Mouse (Mus musculus) forebrain, embryonic 11.5 days (tissue): ENCODE measurements around the gene Zfp598. TPM values are rescaled to one million over a fixed set of nuclear protein-coding genes. Genes with fewer than 3 reads are reported as not detected.

ENCODE experiments used
- ATAC-seq: fragments of 200-750 bp; cut with Nextera tagmentation; replicated peaks from 2 replicates; pipeline ENCODE4 v1.8.0; 2017; ENCODE audit warnings: moderate TSS enrichment; ENCODE audit not compliant: low FRiP score
- DNase-seq: peaks from one replicate; pipeline ENCODE4 v3.0.0-alpha.2; 2017; ENCODE audit warnings: low spot score
- H3K27ac ChIP-seq: fragments of 300-500 bp; sonication (generic); 2 replicates; pipeline ENCODE4 v1.5.1; 2014; ENCODE audit warnings: low read depth, low read length
- H3K27me3 ChIP-seq: fragments of 300-500 bp; sonication (generic); 2 replicates; pipeline ENCODE4 v1.6.1; 2014; ENCODE audit warnings: mild to moderate bottlenecking, low read length, mixed read lengths; ENCODE audit not compliant: control insufficient read depth, insufficient read depth
- H3K36me3 ChIP-seq: fragments of 300-500 bp; sonication (generic); 2 replicates; pipeline ENCODE4 v1.6.1; 2014; ENCODE audit warnings: mild to moderate bottlenecking, low read length, moderate library complexity, mixed read lengths; ENCODE audit not compliant: control insufficient read depth, insufficient read depth
- H3K4me1 ChIP-seq: fragments of 300-500 bp; sonication (generic); replicated peaks from 2 replicates; pipeline ENCODE4 v1.6.1; 2014; ENCODE audit warnings: low read length, mixed read lengths; ENCODE audit not compliant: control insufficient read depth, insufficient read depth
- H3K4me2 ChIP-seq: fragments of 300-500 bp; sonication (generic); 2 replicates; pipeline ENCODE4 v1.6.1; 2014; ENCODE audit warnings: low read depth, mild to moderate bottlenecking, low read length, moderate library complexity, mixed read lengths; ENCODE audit not compliant: severe bottlenecking
- H3K4me3 ChIP-seq: fragments of 300-500 bp; sonication (generic); 2 replicates; pipeline ENCODE4 v1.5.1; 2014; ENCODE audit warnings: low read depth, low read length
- H3K9ac ChIP-seq: fragments of 300-500 bp; sonication (generic); 2 replicates; pipeline ENCODE4 v1.6.1; 2014; ENCODE audit warnings: low read length
- H3K9me3 ChIP-seq: fragments of 300-500 bp; sonication (generic); 2 replicates; pipeline ENCODE4 v1.6.1; 2016; ENCODE audit warnings: low read length, mixed read lengths; ENCODE audit not compliant: control insufficient read depth
- WGBS: fragments of 180-500 bp; shearing (Covaris S2); extraction: QIAGEN DNeasy Blood & Tissue Kit; methylation state at CpG from one replicate; pipeline ENCODE4 v1.1.7; 2014; 5-methylcytosine and 5-hydroxymethylcytosine counted together
- polyA plus RNA-seq: library from polyadenylated mRNA; unstranded; fragments of >200 nt; fragmentation: Nextera tagmentation; extraction: Ambion mirVana; gene quantifications from 2 replicates; pipeline ENCODE4 v1.2.1, GENCODE M21; 2014

Gene Zfp598
- polyA plus RNA-seq, 1 experiment from 2014 or later = 37.6 TPM

DNA sequence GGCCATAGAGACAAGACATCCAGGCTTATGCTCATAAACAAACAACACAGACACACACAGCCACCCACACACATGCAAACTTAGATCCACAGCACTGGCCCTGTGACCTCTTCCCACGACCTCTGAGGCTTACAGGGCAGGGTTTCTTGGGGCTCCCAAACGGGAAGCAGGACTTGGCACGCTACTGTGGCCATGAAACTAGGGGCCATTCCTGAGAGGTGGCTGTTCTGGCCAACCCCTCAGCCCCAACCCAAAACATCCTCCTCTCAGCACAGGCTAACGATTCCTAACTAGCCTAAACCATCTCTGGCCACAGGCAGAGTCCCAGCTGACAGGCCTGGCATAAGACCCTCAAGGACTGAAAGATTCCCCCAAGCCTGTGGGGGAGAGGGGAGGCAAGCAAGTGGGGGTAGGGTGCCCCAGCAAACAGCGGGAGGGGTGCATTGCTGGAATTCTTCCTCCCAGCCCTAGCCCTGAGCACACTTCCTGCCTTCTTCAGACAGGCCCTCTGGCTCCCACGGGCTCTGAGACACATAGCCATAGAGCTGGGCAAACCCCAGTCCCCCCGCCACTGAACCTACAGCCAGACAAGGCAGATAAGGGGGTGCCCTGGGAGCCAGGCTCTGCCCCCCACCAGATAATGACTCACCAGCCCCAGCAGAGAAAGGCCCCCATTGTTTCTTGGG lies 25.3 kb upstream of the Zfp598 start:
- Histone ChIP-seq H3K4me2 (no peak overlapping the region), H3K9ac (no peak overlapping the region; the same call in 1 of the 2 replicates)

GRCm38 (mm10) chr17:24644875-24645721 lies 24.4 kb upstream of the Zfp598 start:
- WGBS = 82% methylated on average over 9 of the region's 9 CpGs
- no peaks in the 10 kb centered on the region for H3K36me3 ChIP-seq
- no peak for DNase-seq
- H3K4me2 ChIP-seq = no peak overlapping the region
- ATAC-seq = no peak
- H3K4me3 ChIP-seq = no peak overlapping the region
- no peaks in the 10 kb centered on the region for H3K9me3 ChIP-seq
- peaks cover 8% of the 10 kb centered on the region for H3K4me1 ChIP-seq
- H3K27me3 ChIP-seq = no peaks in the 10 kb centered on the region; the same call in 1 of the 2 replicates
- H3K9ac ChIP-seq = no peak overlapping the region; the same call in 1 of the 2 replicates
- H3K27ac ChIP-seq = no peak overlapping the region

More for the DNA sequence above, 25.3 kb upstream of the Zfp598 start:
- DNase-seq (no peak), ATAC-seq (no peak)
- 58% methylated on average over 7 of the region's 7 CpGs for WGBS
- Histone ChIP-seq H3K9me3 (no peaks in the 10 kb centered on the region), H3K27ac (no peak overlapping the region), H3K27me3 (no peaks in the 10 kb centered on the region), H3K4me3 (no peak overlapping the region), H3K36me3 (no peaks in the 10 kb centered on the region), H3K4me1 (no peaks in the 10 kb centered on the region)

DNA sequence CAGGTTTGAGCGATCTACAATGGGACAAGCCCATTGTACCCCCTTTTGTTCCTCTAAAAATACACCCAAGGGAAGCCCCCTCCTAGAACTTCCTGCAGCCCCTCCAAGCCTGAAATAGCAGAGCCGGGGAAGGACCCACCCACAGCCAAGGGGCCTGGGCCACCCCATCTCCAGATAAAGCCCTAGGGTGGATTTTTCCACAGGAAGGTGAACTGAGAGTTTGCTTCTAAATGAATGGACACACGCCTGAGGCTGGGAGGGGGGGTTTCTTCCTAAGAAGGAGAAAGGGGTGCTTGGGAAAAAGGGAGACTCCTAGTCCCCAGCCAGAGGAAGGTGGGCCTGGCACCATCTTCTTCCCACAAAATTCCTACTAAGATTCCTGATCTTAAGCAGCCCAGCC lies 23.6 kb upstream of the Zfp598 start:
- H3K36me3 ChIP-seq = no peaks in the 10 kb centered on the region
- no peak overlapping the region for H3K9ac ChIP-seq
- H3K4me2 ChIP-seq = no peak overlapping the region
- no peak overlapping the region for H3K27ac ChIP-seq
- no peak overlapping the region for H3K4me3 ChIP-seq
- H3K4me1 ChIP-seq = peaks cover 8% of the 10 kb centered on the region
- WGBS = 86% methylated on average over 3 of the region's 3 CpGs
- H3K9me3 ChIP-seq = no peaks in the 10 kb centered on the region
- ATAC-seq (no peak), DNase-seq (no peak)
- H3K27me3 ChIP-seq = peaks cover 5% of the 10 kb centered on the region

DNA sequence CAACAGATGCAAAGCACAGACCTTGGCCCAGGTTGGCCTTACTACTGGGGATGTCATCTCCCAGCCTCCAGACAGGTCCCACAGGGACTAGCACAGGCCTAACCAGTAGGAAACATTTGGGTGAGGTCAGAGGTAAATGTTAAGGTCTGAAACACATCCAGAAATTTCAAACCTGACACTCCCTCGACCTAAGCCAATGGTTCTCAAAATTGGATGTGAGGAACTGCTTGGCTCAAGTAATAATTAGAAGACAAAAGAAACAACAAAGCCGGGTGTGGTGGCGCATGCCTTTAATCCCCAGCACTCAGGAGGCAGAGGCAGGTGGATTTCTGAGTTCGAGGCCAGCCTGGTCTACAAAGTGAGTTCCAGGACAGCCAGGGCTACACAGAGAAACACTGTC lies 23.1 kb upstream of the Zfp598 start:
- Histone ChIP-seq H3K36me3 (no peaks in the 10 kb centered on the region), H3K4me1 (peaks cover 8% of the 10 kb centered on the region), H3K27ac (no peak overlapping the region), H3K27me3 (peaks cover 8% of the 10 kb centered on the region), H3K4me2 (no peak overlapping the region), H3K9me3 (no peaks in the 10 kb centered on the region), H3K9ac (no peak overlapping the region), H3K4me3 (no peak overlapping the region)
- DNase-seq (no peak), ATAC-seq (no peak)
- WGBS = 85% methylated on average over 4 of the region's 4 CpGs

DNA sequence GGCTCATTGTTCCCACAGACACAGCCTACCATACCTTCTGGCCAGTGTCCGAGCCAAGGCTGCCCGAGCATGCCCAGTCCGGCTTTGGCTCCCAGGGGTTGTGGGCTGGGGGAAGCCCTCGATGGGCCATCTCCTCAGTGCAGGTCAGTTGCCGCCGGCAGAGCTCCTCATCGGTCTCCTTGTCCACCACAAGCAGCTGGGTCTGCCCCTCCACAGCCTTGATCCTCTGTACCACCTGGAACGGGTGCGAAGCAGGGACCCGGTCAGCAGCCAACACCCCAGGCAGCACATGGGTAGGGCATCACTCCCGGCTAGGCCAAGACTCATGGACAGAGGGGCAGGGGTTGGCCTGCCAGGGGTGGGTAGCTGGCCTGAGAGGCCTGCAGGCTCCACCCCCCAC lies 22.0 kb upstream of the Zfp598 start:
- H3K36me3 ChIP-seq = no peaks in the 10 kb centered on the region
- no peak overlapping the region for H3K4me3 ChIP-seq
- ATAC-seq (no peak), DNase-seq (no peak)
- H3K9me3 ChIP-seq = no peaks in the 10 kb centered on the region
- 86% methylated on average over 11 of the region's 11 CpGs for WGBS
- no peak overlapping the region for H3K9ac ChIP-seq
- H3K27me3 ChIP-seq = peaks cover 8% of the 10 kb centered on the region
- H3K4me2 ChIP-seq = no peak overlapping the region
- no peak overlapping the region for H3K27ac ChIP-seq
- peaks cover 8% of the 10 kb centered on the region for H3K4me1 ChIP-seq

GRCm38 (mm10) chr17:24648731-24649377 lies 20.6 kb upstream of the Zfp598 start:
- Histone ChIP-seq H3K4me3 (0 out of 2 replicates have a peak overlapping the region, but pooled peaks have one; percentile 49), H3K36me3 (no peaks in the 10 kb centered on the region), H3K27ac (no peak overlapping the region), H3K9me3 (no peaks in the 10 kb centered on the region), H3K4me2 (no peak overlapping the region), H3K9ac (no peak overlapping the region), H3K4me1 (peaks cover 8% of the 10 kb centered on the region), H3K27me3 (peaks cover 8% of the 10 kb centered on the region)
- 77% methylated on average over 10 of the region's 10 CpGs for WGBS
- DNase-seq = no peak
- no peak for ATAC-seq

DNA sequence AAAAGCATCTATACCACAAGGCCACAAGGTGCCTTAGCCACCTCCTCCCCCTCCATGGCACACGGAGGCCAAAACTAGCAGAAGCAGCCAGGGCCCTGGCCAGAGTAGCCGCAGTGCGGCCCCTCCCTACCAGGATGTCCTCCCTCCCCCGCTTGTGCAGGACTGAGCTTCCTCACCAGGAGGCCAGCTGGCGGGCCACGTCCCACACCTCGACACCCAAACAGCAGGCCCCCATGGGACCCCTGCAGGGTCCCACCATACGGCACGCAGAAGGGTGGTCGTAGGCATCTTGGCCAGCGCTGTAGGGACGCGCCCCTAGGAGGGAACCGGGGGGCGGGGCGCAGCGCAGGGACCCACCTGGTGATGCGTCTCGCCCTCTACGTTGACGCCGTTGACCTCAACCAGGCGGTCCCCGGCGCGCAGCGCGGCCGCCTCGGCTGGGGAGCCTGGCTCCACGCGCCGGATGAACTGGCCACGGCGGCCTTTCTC lies 19.9 kb upstream of the Zfp598 start:
- H3K27me3 ChIP-seq = peaks cover 8% of the 10 kb centered on the region
- H3K27ac ChIP-seq = no peak overlapping the region

GRCm38 (mm10) chr17:24650070-24650616 lies 19.3 kb upstream of the Zfp598 start, which contains the start of gene Slc9a3r2:
Gene Slc9a3r2 (minus strand): TSS chr17:24650327.
- WGBS = under 1% methylated on average over 41 of the region's 41 CpGs
- peak; percentile 81 for DNase-seq
- peak; percentile 73 for ATAC-seq
- peak within 1 kb of the TSS; percentile 86 for H3K4me2 ChIP-seq
- no peak within 1 kb of the TSS for H3K27ac ChIP-seq
- peaks cover 8% of the 10 kb centered on the region for H3K27me3 ChIP-seq
- peak within 1 kb of the TSS; percentile 66 for H3K9ac ChIP-seq
- no peaks in the 10 kb centered on the region for H3K9me3 ChIP-seq
- peaks cover 8% of the 10 kb centered on the region for H3K4me1 ChIP-seq
- no peaks in the 10 kb centered on the region for H3K36me3 ChIP-seq
- H3K4me3 ChIP-seq = peak within 1 kb of the TSS; percentile 49

More for the DNA sequence above, 19.9 kb upstream of the Zfp598 start:
- peak; percentile 66 for DNase-seq
- H3K36me3 ChIP-seq = no peaks in the 10 kb centered on the region
- peak overlapping the region; percentile 86 for H3K4me2 ChIP-seq
- peak overlapping the region; percentile 49 for H3K4me3 ChIP-seq
- peak overlapping the region; percentile 66 for H3K9ac ChIP-seq
- peaks cover 8% of the 10 kb centered on the region for H3K4me1 ChIP-seq
- ATAC-seq = peak; percentile 37
- H3K9me3 ChIP-seq = no peaks in the 10 kb centered on the region
- 0% methylated on average over 35 of the region's 35 CpGs for WGBS
